Mouse (Mus musculus) thymus, adult 2 months (tissue): Measurements from ENCODE around the gene Slc16a6.

Source experiments
- CTCF ChIP-seq: fragments of 200-500 bp; IDR thresholded peaks from 2 replicates; pipeline ENCODE4 v1.5.1; 2012; ENCODE audit warnings: mild to moderate bottlenecking, control low read depth, low read length, moderate library complexity, borderline replicate concordance; ENCODE audit not compliant: control insufficient read depth, poor library complexity, insufficient read depth; ENCODE audit errors: extremely low read depth
- POLR2A ChIP-seq: fragments of 200-500 bp; IDR thresholded peaks from 2 replicates; pipeline ENCODE4 v1.6.1; 2012; ENCODE audit warnings: mild to moderate bottlenecking, low read length, control low read depth, moderate library complexity; ENCODE audit not compliant: control insufficient read depth, poor library complexity, insufficient read depth; ENCODE audit errors: extremely low read depth

- TF ChIP-seq CTCF (peak; percentile 58; the same call in 1 of the 2 replicates), POLR2A (no peak)
Measured at GRCm38 (mm10) chr11:109444600-109444999, 28.8 kb downstream of the Slc16a6 start.
